Mouse (Mus musculus): ENCODE measurements around the gene Dgkk. TPM values are rescaled to one million over a fixed set of nuclear protein-coding genes. Genes with fewer than 3 reads are reported as not detected.
"Not testable (repeated sequence)": the region's sequence is repeated elsewhere in the genome, so short reads cannot be mapped to it uniquely, and the experiment has no call there.

Dgkk gene
- 0.04 TPM in 2 replicates for polyA plus RNA-seq (2012; rRNA removed)

DNA sequence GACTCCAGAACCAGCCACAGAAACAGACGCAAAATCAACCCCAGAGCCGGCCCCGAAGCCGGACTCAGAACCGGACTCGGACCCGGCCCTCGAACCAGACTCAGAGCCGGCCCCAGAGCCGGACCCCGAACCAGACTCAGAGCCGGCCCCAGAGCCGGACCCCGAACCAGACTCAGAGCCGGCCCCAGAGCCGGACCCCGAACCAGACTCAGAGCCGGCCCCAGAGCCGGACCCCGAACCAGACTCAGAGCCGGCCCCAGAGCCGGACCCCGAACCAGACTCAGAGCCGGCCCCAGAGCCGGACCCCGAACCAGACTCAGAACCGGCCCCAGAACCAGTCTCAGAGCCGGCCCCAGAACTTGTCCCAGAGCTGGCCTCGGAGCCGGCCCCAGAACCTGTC lies at the start of gene Dgkk:
Gene Dgkk, plus strand, starts transcription at position 301 of the 400 bp plus-strand sequence.
- peaks cover 15% of the 10 kb centered on the region; the same call in 1 of the 2 replicates for H3K4me1 ChIP-seq (ENCODE audit: control insufficient read depth, insufficient read depth, low read length)
- H3K27me3 ChIP-seq (ENCODE audit: control insufficient read depth, insufficient read depth, low read length); H3K36me3 ChIP-seq (ENCODE audit: control insufficient read depth, insufficient read depth, low read length); H3K27ac ChIP-seq (ENCODE audit: control insufficient read depth, insufficient read depth, low read depth, low read length): not testable (repeated sequence)
- H3K4me3 ChIP-seq (ENCODE audit: control insufficient read depth, low read depth, low read length): peak within 1 kb of the TSS; percentile 20

DNA sequence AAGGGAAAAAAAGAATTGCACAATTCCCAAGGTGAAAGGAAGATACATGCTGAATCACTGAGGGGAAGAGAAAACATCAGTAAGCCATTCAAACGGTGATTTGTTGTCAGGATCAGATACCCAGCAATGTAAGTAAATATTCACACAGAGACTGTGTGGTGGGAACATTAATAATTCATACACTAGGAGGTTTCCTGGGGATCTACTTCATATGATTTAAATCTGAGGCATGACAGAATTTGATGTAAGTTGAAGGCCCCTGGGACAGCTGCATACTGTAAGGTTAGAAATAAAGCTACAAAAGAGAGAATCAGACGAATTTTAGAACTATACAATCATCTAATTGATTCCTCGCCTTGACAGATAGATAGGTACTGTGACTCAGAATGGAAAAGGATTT lies 45.1 kb upstream of the Dgkk start:
- H3K36me3 ChIP-seq (ENCODE audit: control insufficient read depth, insufficient read depth, low read length): no peaks in the 10 kb centered on the region
- H3K4me1 ChIP-seq (ENCODE audit: control insufficient read depth, insufficient read depth, low read length): no peaks in the 10 kb centered on the region
- H3K27me3 ChIP-seq (ENCODE audit: control insufficient read depth, insufficient read depth, low read length): no peaks in the 10 kb centered on the region
- TF ChIP-seq CTCF (IDR thresholded peaks at IDR 0.05; ENCODE audit: control insufficient read depth, insufficient read depth, insufficient replicate concordance, low read depth, low read length): no peak
- TF ChIP-seq POLR2A (IDR thresholded peaks at IDR 0.05; ENCODE audit: control insufficient read depth, low read depth, low read length): no peak
- no peak overlapping the region for H3K4me3 ChIP-seq (ENCODE audit: control insufficient read depth, low read depth, low read length)
- H3K27ac ChIP-seq (ENCODE audit: control insufficient read depth, insufficient read depth, low read depth, low read length): no peak overlapping the region

DNA sequence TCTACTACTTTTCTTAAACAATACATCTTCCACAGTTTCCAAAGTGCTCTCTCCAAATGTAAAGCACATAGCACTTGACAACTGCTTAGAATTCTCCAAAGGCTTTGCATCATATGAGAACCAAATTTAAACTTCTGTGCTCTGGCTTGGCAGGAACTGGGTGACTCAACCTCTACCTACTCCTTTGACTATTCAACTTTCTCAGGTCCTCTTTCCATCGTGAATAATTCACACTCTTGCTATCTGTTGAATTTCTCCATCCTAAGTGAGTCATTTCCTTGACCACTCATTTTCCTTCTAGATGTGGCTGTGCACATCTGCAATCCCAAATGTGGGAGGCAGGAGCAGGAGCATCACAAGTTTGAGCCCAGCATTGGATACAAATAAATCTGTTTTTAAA lies 28.4 kb upstream of the Dgkk start:
- Histone ChIP-seq H3K4me1 (ENCODE audit: control insufficient read depth, insufficient read depth, low read length) (no peaks in the 10 kb centered on the region), H3K27ac (ENCODE audit: control insufficient read depth, insufficient read depth, low read depth, low read length) (no peak overlapping the region), H3K4me3 (ENCODE audit: control insufficient read depth, low read depth, low read length) (no peak overlapping the region), H3K27me3 (ENCODE audit: control insufficient read depth, insufficient read depth, low read length) (no peaks in the 10 kb centered on the region), H3K36me3 (ENCODE audit: control insufficient read depth, insufficient read depth, low read length) (no peaks in the 10 kb centered on the region)
- TF ChIP-seq CTCF (IDR thresholded peaks at IDR 0.05; ENCODE audit: control insufficient read depth, insufficient read depth, insufficient replicate concordance, low read depth, low read length): no peak
- TF ChIP-seq POLR2A (IDR thresholded peaks at IDR 0.05; ENCODE audit: control insufficient read depth, low read depth, low read length): no peak

DNA sequence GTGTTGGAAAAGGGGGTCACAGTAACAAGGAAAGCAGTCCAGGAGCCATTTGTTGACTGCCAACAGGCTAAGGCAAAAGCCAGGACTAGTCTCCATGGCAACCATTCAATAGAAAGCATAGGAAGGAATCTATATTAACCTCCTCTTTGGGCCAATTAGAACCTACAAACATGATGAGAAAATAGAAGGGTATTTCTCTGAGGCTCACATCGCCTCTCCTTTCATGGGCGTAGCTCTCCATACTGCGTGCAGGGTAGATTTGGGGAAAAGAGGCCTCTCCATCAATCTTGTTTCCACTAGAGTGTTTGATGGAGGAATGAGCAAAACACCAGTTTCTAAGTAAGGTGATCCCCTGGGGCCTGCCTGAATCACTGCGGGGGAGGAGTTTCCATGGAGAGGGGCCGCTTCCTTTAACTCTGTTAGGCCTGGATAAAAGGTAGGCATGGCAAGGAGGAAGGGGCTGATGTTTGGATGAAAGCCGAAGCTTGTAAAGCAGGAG lies 27.5 kb upstream of the Dgkk start:
- H3K27me3 ChIP-seq (ENCODE audit: control insufficient read depth, insufficient read depth, low read length): no peaks in the 10 kb centered on the region
- H3K36me3 ChIP-seq (ENCODE audit: control insufficient read depth, insufficient read depth, low read length): no peaks in the 10 kb centered on the region
- TF ChIP-seq POLR2A (IDR thresholded peaks at IDR 0.05; ENCODE audit: control insufficient read depth, low read depth, low read length) (no peak), CTCF (IDR thresholded peaks at IDR 0.05; ENCODE audit: control insufficient read depth, insufficient read depth, insufficient replicate concordance, low read depth, low read length) (no peak)

DNA sequence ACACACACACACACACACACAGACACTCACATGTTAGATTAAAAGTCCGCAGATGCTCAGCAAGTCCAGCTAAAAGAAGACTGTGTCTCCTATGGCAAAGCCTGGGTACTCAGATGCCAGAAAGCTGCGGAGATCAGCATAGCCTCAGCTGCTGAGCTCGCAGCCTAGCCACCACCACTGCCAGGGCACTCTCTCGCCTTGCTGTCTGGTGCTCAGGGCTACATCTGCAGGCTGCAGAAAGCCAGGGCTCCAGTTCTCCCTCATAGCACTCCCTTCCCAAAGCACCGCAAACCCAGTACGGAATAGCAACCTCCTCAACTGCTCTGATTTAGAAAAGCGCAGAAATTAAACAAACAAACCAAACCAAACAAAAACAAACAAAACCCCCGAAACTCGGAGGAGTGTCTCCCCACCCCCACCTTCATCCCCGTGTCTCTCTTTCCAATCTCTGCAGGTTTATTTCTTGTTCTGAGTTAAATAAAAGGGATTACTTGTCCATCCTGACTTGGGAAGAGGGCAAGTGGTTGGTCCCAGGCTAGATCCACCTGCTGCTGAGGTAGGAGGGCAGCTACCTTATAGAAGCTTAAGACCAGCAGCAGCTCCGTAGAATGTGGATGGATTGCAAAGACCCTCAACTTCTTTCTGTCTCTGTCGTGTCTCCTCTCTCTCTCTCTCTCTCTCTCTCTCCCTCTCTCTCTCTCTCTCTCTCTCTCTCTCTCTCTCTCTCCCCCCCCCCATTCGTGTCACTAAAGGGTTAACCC lies 1.4 kb upstream of the Dgkk start:
- Histone ChIP-seq H3K27me3 (ENCODE audit: control insufficient read depth, insufficient read depth, low read length) (no peaks in the 10 kb centered on the region), H3K36me3 (ENCODE audit: control insufficient read depth, insufficient read depth, low read length) (no peaks in the 10 kb centered on the region), H3K4me1 (ENCODE audit: control insufficient read depth, insufficient read depth, low read length) (peaks cover 15% of the 10 kb centered on the region; the same call in 1 of the 2 replicates), H3K4me3 (ENCODE audit: control insufficient read depth, low read depth, low read length) (no peak overlapping the region; the same call in 1 of the 2 replicates), H3K27ac (ENCODE audit: control insufficient read depth, insufficient read depth, low read depth, low read length) (no peak overlapping the region)
- no peak for TF ChIP-seq CTCF (IDR thresholded peaks at IDR 0.05; ENCODE audit: control insufficient read depth, insufficient read depth, insufficient replicate concordance, low read depth, low read length)
- TF ChIP-seq POLR2A (IDR thresholded peaks at IDR 0.05; ENCODE audit: control insufficient read depth, low read depth, low read length): no peak

More for the DNA sequence above, 27.5 kb upstream of the Dgkk start:
- no peak overlapping the region for H3K4me3 ChIP-seq (ENCODE audit: control insufficient read depth, low read depth, low read length)
- no peak overlapping the region for H3K27ac ChIP-seq (ENCODE audit: control insufficient read depth, insufficient read depth, low read depth, low read length)
- H3K4me1 ChIP-seq (ENCODE audit: control insufficient read depth, insufficient read depth, low read length): no peaks in the 10 kb centered on the region

DNA sequence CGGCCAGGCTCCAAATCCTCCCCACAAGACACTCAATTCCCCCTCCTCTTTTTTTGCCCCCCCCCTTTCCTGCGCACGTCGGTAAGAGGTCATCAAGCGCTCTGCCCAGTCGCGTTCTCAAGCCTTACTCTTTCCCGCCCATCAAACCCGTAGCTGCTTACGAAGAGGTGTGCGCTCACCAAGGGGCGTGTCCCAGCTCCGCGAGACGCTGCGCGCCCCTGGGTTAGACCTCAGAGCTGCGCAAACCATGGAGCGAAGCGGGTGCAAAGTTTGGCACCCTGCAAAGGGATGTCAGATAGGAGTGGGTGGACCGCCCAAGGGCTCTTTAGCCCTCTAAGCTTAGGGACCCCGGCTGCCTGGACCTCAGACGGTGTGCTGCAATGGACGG lies 862 bp upstream of the Dgkk start:
- no peaks in the 10 kb centered on the region for H3K27me3 ChIP-seq (ENCODE audit: control insufficient read depth, insufficient read depth, low read length)
- H3K4me3 ChIP-seq (ENCODE audit: control insufficient read depth, low read depth, low read length): peak overlapping the region; percentile 20
- no peaks in the 10 kb centered on the region for H3K36me3 ChIP-seq (ENCODE audit: control insufficient read depth, insufficient read depth, low read length)
- TF ChIP-seq CTCF (IDR thresholded peaks at IDR 0.05; ENCODE audit: control insufficient read depth, insufficient read depth, insufficient replicate concordance, low read depth, low read length): no peak
- no peak for TF ChIP-seq POLR2A (IDR thresholded peaks at IDR 0.05; ENCODE audit: control insufficient read depth, low read depth, low read length)
- no peak overlapping the region for H3K27ac ChIP-seq (ENCODE audit: control insufficient read depth, insufficient read depth, low read depth, low read length)
- H3K4me1 ChIP-seq (ENCODE audit: control insufficient read depth, insufficient read depth, low read length): peaks cover 15% of the 10 kb centered on the region; the same call in 1 of the 2 replicates

DNA sequence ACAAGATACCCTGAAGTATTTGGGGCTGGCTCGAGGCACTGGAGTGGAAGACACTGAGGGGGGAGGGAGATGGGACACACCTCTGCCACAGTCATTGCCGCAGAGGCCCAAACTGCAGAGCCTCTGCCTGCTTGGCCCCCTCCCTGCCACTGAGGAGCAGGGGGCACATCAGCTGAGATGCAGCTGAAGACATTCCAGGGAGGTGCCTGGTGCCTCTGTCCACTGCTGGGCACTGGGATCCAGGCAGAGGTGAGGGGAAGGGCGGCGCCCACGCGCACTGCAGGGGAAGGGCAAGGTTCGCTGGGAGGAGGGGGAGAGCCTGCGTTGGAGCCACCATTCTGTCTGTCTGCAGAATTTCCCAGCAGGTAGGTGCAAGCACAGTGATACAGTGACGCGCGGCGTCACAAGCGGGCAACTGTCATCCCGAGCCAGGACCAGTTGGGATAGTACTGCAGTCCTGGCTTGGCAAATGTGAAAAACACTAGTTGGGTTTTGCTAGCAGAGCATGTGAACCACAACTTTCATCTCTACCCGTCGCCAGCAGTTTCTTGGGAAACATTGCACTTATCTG lies 948 bp downstream of the Dgkk start:
- H3K27me3 ChIP-seq (ENCODE audit: control insufficient read depth, insufficient read depth, low read length): no peaks in the 10 kb centered on the region
- no peaks in the 10 kb centered on the region for H3K36me3 ChIP-seq (ENCODE audit: control insufficient read depth, insufficient read depth, low read length)
- H3K4me3 ChIP-seq (ENCODE audit: control insufficient read depth, low read depth, low read length): no peak overlapping the region
- TF ChIP-seq POLR2A (IDR thresholded peaks at IDR 0.05; ENCODE audit: control insufficient read depth, low read depth, low read length) (no peak), CTCF (IDR thresholded peaks at IDR 0.05; ENCODE audit: control insufficient read depth, insufficient read depth, insufficient replicate concordance, low read depth, low read length) (no peak)
- H3K4me1 ChIP-seq (ENCODE audit: control insufficient read depth, insufficient read depth, low read length): peaks cover 15% of the 10 kb centered on the region; the same call in 1 of the 2 replicates
- no peak overlapping the region; the same call in 1 of the 2 replicates for H3K27ac ChIP-seq (ENCODE audit: control insufficient read depth, insufficient read depth, low read depth, low read length)

Measured in testis, adult 2 months (tissue).